Mouse (Mus musculus) limb, embryonic 13.5 days (tissue): Measurements from ENCODE around the gene Gm17334. TPM values are rescaled to one million over a fixed set of nuclear protein-coding genes. Genes with fewer than 3 reads are reported as not detected.

Experiments used
- ATAC-seq: fragments of 200-750 bp; cut with Nextera tagmentation; 2 replicates; pipeline ENCODE4 v1.8.0; 2017; ENCODE audit warnings: low read depth, moderate number of reproducible peaks, moderate TSS enrichment; ENCODE audit not compliant: low FRiP score
- H3K27ac ChIP-seq: fragments of 300-500 bp; sonication (generic); 2 replicates; pipeline ENCODE4 v1.5.1; 2015; ENCODE audit warnings: inconsistent platforms, mild to moderate bottlenecking, moderate library complexity
- H3K27me3 ChIP-seq: fragments of 300-500 bp; sonication (generic); 2 replicates; pipeline ENCODE4 v1.6.1; 2015; ENCODE audit warnings: mild to moderate bottlenecking, inconsistent platforms
- H3K36me3 ChIP-seq: fragments of 300-500 bp; sonication (generic); 2 replicates; pipeline ENCODE4 v1.6.1; 2015; ENCODE audit warnings: inconsistent platforms, mild to moderate bottlenecking, moderate library complexity
- H3K4me1 ChIP-seq: fragments of 300-500 bp; sonication (generic); 2 replicates; pipeline ENCODE4 v1.6.1; 2015; ENCODE audit warnings: inconsistent platforms
- H3K4me2 ChIP-seq: fragments of 300-500 bp; sonication (generic); replicated peaks from 2 replicates; pipeline ENCODE4 v1.6.1; 2015; ENCODE audit warnings: inconsistent platforms, mild to moderate bottlenecking, moderate library complexity
- H3K4me3 ChIP-seq: fragments of 300-500 bp; sonication (generic); 2 replicates; pipeline ENCODE4 v1.5.1; 2015; ENCODE audit warnings: moderate library complexity, mild to moderate bottlenecking, inconsistent platforms
- H3K9ac ChIP-seq: fragments of 300-500 bp; sonication (generic); 2 replicates; pipeline ENCODE4 v1.6.1; 2015; ENCODE audit warnings: mild to moderate bottlenecking, inconsistent platforms
- H3K9me3 ChIP-seq: fragments of 300-500 bp; sonication (generic); 2 replicates; pipeline ENCODE4 v1.6.1; 2016; ENCODE audit warnings: inconsistent platforms
- WGBS: fragments of 180-500 bp; shearing (Covaris S2); methylation state at CpG from one replicate; pipeline ENCODE4 v1.1.7; 2015; 5-methylcytosine and 5-hydroxymethylcytosine counted together
- polyA plus RNA-seq: library from polyadenylated mRNA; unstranded; fragments of >200 nt; fragmentation: Nextera tagmentation; extraction: Ambion mirVana; gene quantifications from 2 replicates; pipeline ENCODE4 v1.2.1, GENCODE M21; 2015

The Gm17334 gene
- polyA plus RNA-seq, 1 experiment from 2014 or later, result 0.22 TPM

GRCm38 (mm10) chr11:53809354-53809753 lies 36.4 kb upstream of the Gm17334 start:
- H3K9me3 ChIP-seq, result no peaks in the 10 kb centered on the region
- ATAC-seq, result no peak
- no peak overlapping the region for H3K4me2 ChIP-seq
- H3K27ac ChIP-seq, result no peak overlapping the region
- H3K4me1 ChIP-seq, result peaks cover 4% of the 10 kb centered on the region
- no peaks in the 10 kb centered on the region for H3K36me3 ChIP-seq
- H3K27me3 ChIP-seq, result no peaks in the 10 kb centered on the region
- H3K4me3 ChIP-seq, result no peak overlapping the region
- 52% methylated on average over 5 of the region's 5 CpGs for WGBS
- no peak overlapping the region for H3K9ac ChIP-seq

GRCm38 (mm10) chr11:53805786-53806185 lies 32.8 kb upstream of the Gm17334 start:
- no peak for ATAC-seq
- no peak overlapping the region for H3K27ac ChIP-seq
- no peaks in the 10 kb centered on the region for H3K9me3 ChIP-seq
- H3K4me3 ChIP-seq, result no peak overlapping the region
- WGBS, result 67% methylated on average over 9 of the region's 9 CpGs
- H3K4me2 ChIP-seq, result no peak overlapping the region
- peaks cover 4% of the 10 kb centered on the region for H3K4me1 ChIP-seq
- no peaks in the 10 kb centered on the region for H3K27me3 ChIP-seq
- no peak overlapping the region for H3K9ac ChIP-seq
- no peaks in the 10 kb centered on the region for H3K36me3 ChIP-seq

GRCm38 (mm10) chr11:53804569-53805344 lies 31.8 kb upstream of the Gm17334 start:
- Histone ChIP-seq H3K4me3 (no peak overlapping the region), H3K4me1 (peaks cover 4% of the 10 kb centered on the region), H3K4me2 (no peak overlapping the region), H3K9me3 (no peaks in the 10 kb centered on the region), H3K9ac (no peak overlapping the region), H3K36me3 (no peaks in the 10 kb centered on the region), H3K27me3 (no peaks in the 10 kb centered on the region), H3K27ac (no peak overlapping the region)
- ATAC-seq, result no peak
- 76% methylated on average over 14 of the region's 14 CpGs for WGBS

GRCm38 (mm10) chr11:53803494-53803893 lies 30.5 kb upstream of the Gm17334 start:
- Histone ChIP-seq H3K4me1 (peaks cover 4% of the 10 kb centered on the region), H3K27ac (no peak overlapping the region), H3K9me3 (no peaks in the 10 kb centered on the region), H3K4me3 (no peak overlapping the region), H3K9ac (no peak overlapping the region), H3K27me3 (no peaks in the 10 kb centered on the region), H3K36me3 (no peaks in the 10 kb centered on the region), H3K4me2 (no peak overlapping the region)
- ATAC-seq, result no peak
- WGBS, result 86% methylated on average over 6 of the region's 6 CpGs

GRCm38 (mm10) chr11:53803093-53803492 lies 30.1 kb upstream of the Gm17334 start:
- Histone ChIP-seq H3K4me2 (no peak overlapping the region), H3K9ac (no peak overlapping the region), H3K4me1 (peaks cover 4% of the 10 kb centered on the region), H3K36me3 (no peaks in the 10 kb centered on the region), H3K27me3 (no peaks in the 10 kb centered on the region), H3K9me3 (no peaks in the 10 kb centered on the region), H3K27ac (no peak overlapping the region), H3K4me3 (no peak overlapping the region)
- WGBS, result 82% methylated on average over 12 of the region's 12 CpGs
- no peak for ATAC-seq

- H3K4me3 ChIP-seq, result no peak overlapping the region
- no peaks in the 10 kb centered on the region for H3K36me3 ChIP-seq
- no peak overlapping the region for H3K27ac ChIP-seq
- WGBS, result 79% methylated on average over 5 of the region's 5 CpGs
- no peaks in the 10 kb centered on the region for H3K9me3 ChIP-seq
- no peaks in the 10 kb centered on the region for H3K27me3 ChIP-seq
- no peak for ATAC-seq
- no peak overlapping the region for H3K4me2 ChIP-seq
- H3K4me1 ChIP-seq, result peaks cover 15% of the 10 kb centered on the region
- H3K9ac ChIP-seq, result no peak overlapping the region
Measured at GRCm38 (mm10) chr11:53800975-53801374, 28.0 kb upstream of the Gm17334 start.

GRCm38 (mm10) chr11:53800036-53800435 lies 27.0 kb upstream of the Gm17334 start:
- peaks cover 19% of the 10 kb centered on the region for H3K4me1 ChIP-seq
- H3K27me3 ChIP-seq, result no peaks in the 10 kb centered on the region
- no peak overlapping the region for H3K4me2 ChIP-seq
- no peaks in the 10 kb centered on the region for H3K9me3 ChIP-seq
- no peak overlapping the region for H3K9ac ChIP-seq
- 55% methylated on average over 4 of the region's 4 CpGs for WGBS
- H3K27ac ChIP-seq, result no peak overlapping the region
- no peak for ATAC-seq
- H3K4me3 ChIP-seq, result no peak overlapping the region
- no peaks in the 10 kb centered on the region for H3K36me3 ChIP-seq

GRCm38 (mm10) chr11:53798041-53798711 lies 25.2 kb upstream of the Gm17334 start:
- no peak overlapping the region for H3K4me3 ChIP-seq
- no peaks in the 10 kb centered on the region for H3K9me3 ChIP-seq
- H3K9ac ChIP-seq, result no peak overlapping the region
- WGBS, result 90% methylated on average over 10 of the region's 10 CpGs
- no peaks in the 10 kb centered on the region for H3K36me3 ChIP-seq
- no peak for ATAC-seq
- peaks cover 31% of the 10 kb centered on the region for H3K4me1 ChIP-seq
- H3K4me2 ChIP-seq, result no peak overlapping the region
- no peaks in the 10 kb centered on the region for H3K27me3 ChIP-seq
- H3K27ac ChIP-seq, result no peak overlapping the region

- no peaks in the 10 kb centered on the region for H3K27me3 ChIP-seq
Measured at GRCm38 (mm10) chr11:53797386-53797920, 24.5 kb upstream of the Gm17334 start.

GRCm38 (mm10) chr11:53796409-53797151 lies 23.6 kb upstream of the Gm17334 start:
- Histone ChIP-seq H3K4me2 (no peak overlapping the region), H3K4me3 (no peak overlapping the region), H3K27me3 (no peaks in the 10 kb centered on the region), H3K9me3 (no peaks in the 10 kb centered on the region), H3K36me3 (no peaks in the 10 kb centered on the region), H3K27ac (no peak overlapping the region), H3K4me1 (peaks cover 31% of the 10 kb centered on the region), H3K9ac (no peak overlapping the region)
- no peak for ATAC-seq
- WGBS, result 62% methylated on average over 12 of the region's 12 CpGs

More at GRCm38 (mm10) chr11:53797386-53797920, 24.5 kb upstream of the Gm17334 start:
- H3K4me2 ChIP-seq, result no peak overlapping the region
- H3K36me3 ChIP-seq, result no peaks in the 10 kb centered on the region
- 49% methylated on average over 6 of the region's 6 CpGs for WGBS
- no peak overlapping the region for H3K4me3 ChIP-seq
- H3K9ac ChIP-seq, result no peak overlapping the region
- no peak for ATAC-seq
- H3K4me1 ChIP-seq, result peaks cover 31% of the 10 kb centered on the region
- no peak overlapping the region for H3K27ac ChIP-seq
- no peaks in the 10 kb centered on the region for H3K9me3 ChIP-seq

- H3K27ac ChIP-seq, result no peak overlapping the region
- no peak overlapping the region for H3K4me3 ChIP-seq
- no peak for ATAC-seq
- H3K9me3 ChIP-seq, result no peaks in the 10 kb centered on the region
- no peaks in the 10 kb centered on the region for H3K36me3 ChIP-seq
- no peak overlapping the region for H3K4me2 ChIP-seq
- peaks cover 31% of the 10 kb centered on the region for H3K4me1 ChIP-seq
- H3K9ac ChIP-seq, result no peak overlapping the region
- 72% methylated on average over 8 of the region's 8 CpGs for WGBS
- no peaks in the 10 kb centered on the region for H3K27me3 ChIP-seq
Measured at GRCm38 (mm10) chr11:53795813-53796212, 22.8 kb upstream of the Gm17334 start.
